Mouse (Mus musculus) left cerebral cortex, adult 9 months (tissue): Measurements from ENCODE around the gene Rps15.
A peak's percentile ranks its signal among the peaks of the same experiment; 100 is the strongest.

Source experiments
- DNase-seq, 2 experiments: peaks; one replicate each; pipeline ENCODE4 v3.0.0; 2022; ENCODE audit warnings: low spot score in 2 of 2

Rps15 gene

DNA sequence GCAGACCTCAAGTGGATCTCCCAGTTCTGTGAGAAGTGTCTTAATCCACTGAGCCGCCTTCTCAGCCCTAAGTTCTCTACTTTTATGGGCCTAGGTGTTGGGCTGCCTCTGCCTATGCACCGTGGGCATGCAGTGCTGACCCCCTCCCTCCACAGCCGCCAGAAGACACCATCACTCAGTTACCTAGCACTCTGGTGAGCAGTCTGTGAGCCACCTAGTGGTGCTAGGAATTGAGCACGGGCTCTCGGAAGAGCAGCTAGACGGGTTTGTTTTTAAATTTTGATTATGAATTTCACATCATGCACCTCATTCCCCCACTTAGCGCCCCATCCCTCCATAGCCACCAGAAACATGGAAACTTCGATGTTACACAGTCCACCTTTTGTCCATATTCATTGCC is 3.6 kb upstream of the Rps15 start:
- no peak for DNase-seq

DNA sequence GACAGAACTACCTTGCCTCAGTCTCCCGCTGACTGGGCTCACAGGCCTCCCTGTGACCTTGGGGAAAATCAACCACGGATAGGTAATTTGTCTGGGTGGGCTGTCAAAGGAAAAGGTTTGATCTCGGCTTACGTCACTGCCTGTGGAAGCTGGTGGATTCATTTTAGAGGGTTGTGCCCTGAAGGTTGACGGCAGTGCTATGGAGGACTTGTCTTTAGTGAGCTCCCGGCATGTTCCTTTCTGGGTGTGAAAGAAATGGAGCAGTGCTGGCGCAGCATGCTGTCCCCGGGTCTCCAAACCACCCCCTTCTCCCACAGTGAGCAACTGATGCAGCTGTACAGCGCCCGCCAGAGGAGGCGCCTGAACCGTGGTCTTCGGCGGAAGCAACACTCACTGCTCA is 1.1 kb downstream of the Rps15 start:
- DNase-seq = no peak

DNA sequence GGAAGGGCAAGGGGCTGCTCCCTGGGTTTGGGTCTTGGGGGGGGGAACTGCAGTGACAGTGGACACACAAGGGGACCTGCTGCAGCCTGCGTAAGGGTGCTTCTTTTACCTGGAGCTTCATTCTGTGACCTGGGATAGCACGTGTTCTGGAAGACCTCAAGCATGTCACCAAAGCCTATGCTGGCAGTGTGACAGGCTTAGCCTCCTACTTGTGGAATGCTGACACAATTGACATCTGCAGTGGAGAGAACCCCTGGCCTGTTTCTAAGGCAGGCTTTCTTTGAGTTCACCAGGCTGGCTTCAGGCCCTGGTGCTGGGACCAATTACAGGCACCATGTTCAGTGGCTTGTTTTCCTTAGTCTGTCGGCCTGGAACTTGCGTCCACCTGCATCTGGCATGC is 2.1 kb downstream of the Rps15 start:
- DNase-seq = no peak

DNA sequence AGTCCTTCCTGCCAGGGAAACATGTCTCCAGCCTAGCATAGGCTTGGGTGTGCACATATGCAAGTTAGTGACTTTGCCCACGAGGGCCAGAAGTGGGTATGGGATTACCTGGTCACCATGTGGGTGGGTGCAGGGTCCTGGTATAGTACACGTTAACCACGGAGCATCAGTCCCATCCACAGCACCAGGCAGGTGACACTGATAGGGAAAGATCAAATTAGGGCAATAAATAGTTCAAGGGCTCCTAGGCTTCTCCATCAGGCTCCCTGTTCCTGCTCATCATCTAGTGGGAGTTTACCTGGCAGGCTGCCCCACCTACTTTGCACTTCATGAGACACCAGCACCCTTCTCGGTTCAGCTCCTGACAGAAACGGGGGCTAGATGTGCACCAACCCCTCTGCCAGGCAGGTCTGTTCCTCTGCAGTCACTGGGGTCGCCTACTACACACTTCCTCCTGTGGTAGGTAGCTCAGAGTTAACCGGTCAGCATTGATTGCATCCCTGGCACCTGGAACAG is 2.6 kb downstream of the Rps15 start:
- DNase-seq = no peak

- peak in 1 of 2 experiments; percentile 83 for DNase-seq
Measured at GRCm38 (mm10) chr10:80295618-80296425, 3.6 kb downstream of the Rps15 start, which contains the start of gene Apc2. TSS of gene Apc2 (plus strand) at chr10:80295977.

DNA sequence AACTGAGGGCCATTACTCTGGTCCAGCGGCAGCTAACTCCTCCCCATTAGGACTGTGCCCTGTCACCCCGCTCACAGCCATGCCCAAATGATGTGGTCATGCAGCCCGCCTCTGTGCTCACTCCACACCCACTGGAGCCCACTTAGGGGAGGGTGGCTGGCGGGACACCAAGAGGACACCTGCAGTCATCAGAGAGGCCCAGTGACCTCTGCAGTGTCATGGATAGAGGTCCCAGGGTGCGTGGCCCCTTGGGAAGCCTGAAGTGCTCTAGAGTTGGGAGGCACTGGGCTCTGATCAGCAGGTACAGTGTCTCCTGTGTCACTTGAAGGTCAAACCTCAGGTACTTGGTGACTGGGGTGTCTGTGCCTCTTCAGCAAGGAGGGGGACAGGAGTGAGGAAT is 4.6 kb downstream of the Rps15 start:
- no peak for DNase-seq

DNA sequence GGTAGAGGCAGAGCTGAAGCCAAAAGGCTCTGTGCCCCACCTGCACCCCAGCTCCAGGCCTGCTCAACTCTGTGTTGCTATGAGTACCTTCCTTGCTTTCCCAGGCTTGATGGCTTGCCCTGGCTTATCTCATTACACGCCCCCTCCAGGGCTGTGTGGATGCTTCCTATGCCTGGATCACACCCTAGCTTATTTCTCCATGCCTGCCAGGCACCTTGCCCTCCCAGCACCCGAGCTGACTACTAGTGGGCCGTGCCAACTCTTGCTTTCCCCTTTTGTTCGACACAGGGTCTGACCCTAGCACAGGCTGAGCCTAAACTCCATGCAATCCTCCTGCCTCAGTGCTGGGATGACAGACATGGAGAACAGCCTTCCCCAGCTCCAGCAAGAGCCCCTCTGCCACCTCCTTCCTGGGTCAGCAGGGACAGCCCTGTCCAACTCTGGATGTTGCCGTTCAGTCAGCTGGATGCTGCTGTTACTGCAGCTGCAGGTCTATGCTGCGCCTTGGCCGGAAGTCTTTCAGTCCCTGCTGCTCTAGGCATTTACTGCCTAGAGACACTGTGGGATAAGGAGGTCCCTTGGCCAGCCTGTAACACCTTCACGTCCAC is 5.4 kb downstream of the Rps15 start:
- no peak for DNase-seq

GRCm38 (mm10) chr10:80298571-80299281 is 6.5 kb downstream of the Rps15 start:
- DNase-seq = peak; percentile 77 to 92

GRCm38 (mm10) chr10:80299301-80299700 is 7.0 kb downstream of the Rps15 start:
- no peak for DNase-seq

DNA sequence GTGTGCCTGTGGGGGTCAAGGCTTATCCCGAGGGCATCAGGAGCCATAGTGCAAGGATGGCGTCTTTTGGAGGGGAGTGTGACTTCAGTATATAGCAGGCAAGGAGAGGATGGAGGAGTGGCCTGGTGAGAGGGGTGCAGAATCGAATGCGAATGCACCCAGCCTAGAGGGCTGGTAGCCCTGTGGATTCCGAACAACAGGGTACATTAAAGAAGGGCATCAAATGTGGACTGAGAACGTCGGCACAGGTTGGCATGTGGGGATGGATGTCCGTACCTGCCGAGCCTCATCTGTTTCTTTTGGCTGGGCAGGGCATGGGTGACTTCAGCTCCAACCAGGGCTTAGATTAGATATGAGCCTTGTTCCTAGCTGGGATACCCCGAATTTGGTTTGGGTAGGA is 7.6 kb downstream of the Rps15 start:
- no peak for DNase-seq

DNA sequence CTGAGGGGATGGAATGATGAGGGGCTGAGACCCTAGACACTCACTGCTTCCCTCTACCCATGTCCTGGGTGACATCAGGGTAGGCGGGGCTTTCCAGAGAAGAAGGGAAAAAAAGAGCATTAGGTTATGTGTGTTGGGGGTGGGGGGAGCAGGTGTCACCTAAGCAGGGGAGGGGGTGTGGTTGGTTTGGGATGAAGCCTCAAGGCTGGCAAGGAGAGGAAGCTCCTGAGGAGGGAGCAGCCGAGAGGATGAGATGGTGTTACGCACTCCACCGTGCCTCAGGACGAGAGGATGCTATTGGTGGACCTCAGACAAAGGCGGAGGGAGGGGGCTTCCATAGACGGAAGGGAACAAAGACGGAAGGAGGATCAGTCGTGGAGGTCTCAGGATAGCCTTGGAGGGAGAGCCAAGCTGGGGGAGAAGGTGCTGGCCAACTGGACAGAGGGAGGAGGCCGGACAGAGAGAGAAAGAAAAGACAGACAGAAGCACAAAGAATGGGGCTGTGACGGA is 8.5 kb downstream of the Rps15 start:
- no peak for DNase-seq

- no peak for DNase-seq
Measured at GRCm38 (mm10) chr10:80301256-80302081, 9.2 kb downstream of the Rps15 start.

DNA sequence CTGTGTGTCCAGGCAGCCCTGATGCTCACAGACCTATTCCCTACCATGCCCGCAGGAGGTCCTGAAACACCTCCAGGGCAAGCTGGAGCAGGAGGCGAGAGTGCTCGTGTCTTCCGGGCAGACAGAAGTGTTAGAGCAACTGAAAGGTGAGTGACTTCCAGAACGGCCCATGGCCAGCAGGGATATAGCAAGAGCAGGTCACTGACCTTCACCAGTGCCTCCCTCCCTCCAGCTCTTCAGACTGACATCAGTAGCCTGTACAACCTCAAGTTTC is 9.8 kb downstream of the Rps15 start:
- DNase-seq = no peak

GRCm38 (mm10) chr10:80302471-80302881 is 10.2 kb downstream of the Rps15 start:
- DNase-seq = peak in 1 of 2 experiments; percentile 69

- no peak for DNase-seq
Measured at GRCm38 (mm10) chr10:80304458-80304857, 12.2 kb downstream of the Rps15 start.

DNA sequence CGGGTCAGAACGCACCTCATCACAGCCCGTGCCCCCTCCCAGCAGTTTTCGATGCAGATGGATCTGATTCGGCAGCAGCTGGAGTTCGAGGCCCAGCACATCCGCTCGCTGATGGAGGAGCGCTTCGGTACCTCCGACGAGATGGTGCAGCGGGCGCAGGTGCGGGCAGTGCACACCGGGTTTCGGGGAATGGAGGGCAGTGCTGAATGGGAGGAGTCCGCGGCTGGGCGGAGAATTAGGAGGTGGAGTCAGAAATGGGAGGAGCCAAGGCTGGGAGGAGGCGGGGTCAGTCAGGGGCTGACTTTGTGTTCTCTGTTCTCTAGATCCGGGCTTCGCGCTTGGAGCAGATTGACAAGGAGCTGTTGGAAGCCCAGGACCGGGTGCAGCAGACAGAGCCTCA is 12.6 kb downstream of the Rps15 start:
- DNase-seq = no peak

GRCm38 (mm10) chr10:80311560-80311959 is 19.3 kb downstream of the Rps15 start:
- DNase-seq = no peak

DNA sequence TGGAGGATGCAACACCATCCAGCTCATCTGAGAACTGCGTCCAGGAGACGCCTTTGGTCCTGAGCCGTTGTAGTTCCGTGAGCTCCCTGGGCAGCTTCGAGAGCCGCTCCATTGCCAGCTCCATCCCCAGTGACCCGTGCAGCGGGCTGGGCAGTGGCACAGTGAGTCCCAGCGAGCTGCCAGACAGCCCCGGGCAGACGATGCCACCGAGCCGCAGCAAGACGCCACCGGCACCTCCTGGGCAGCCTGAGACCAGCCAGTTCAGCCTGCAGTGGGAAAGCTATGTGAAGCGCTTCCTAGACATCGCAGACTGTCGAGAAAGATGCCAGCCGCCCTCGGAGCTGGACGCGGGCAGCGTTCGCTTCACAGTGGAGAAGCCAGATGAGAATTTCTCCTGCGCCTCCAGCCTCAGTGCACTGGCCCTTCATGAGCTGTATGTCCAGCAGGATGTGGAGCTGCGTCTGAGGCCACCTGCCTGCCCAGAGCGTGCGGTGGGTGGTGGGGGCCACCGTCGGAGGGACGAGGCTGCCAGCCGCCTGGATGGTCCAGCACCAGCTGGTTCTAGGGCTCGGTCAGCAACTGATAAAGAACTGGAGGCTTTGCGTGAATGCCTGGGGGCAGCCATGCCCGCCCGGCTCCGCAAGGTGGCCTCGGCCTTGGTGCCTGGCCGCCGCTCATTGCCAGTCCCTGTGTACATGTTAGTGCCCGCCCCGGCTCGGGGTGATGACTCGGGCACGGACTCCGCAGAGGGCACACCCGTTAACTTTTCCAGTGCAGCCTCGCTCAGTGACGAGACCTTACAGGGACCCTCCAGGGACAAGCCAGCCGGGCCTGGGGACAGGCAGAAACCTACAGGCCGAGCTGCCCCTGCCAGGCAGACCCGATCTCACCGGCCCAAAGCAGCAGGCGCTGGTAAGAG is 20.6 kb downstream of the Rps15 start:
- no peak for DNase-seq

- DNase-seq = no peak
Measured at GRCm38 (mm10) chr10:80313627-80314201, 21.5 kb downstream of the Rps15 start.

DNA sequence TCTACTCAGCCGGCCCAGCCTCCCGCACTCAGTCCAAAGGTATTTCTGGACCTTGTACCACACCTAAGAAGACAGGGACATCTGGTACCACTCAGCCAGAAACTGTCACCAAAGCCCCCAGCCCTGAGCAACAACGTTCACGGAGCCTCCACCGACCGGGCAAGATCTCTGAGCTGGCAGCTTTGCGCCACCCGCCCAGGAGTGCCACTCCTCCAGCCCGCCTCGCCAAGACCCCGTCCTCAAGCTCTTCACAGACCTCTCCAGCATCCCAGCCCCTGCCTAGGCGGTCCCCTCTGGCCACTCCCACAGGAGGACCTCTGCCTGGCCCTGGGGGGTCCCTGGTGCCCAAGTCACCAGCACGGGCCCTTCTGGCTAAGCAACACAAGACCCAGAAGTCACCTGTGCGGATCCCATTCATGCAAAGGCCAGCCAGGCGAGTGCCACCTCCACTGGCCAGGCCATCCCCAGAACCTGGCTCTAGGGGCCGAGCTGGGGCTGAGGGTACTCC is 22.3 kb downstream of the Rps15 start:
- DNase-seq = no peak
